Mouse (Mus musculus) thymus, postnatal 36 days (tissue): ENCODE results near the gene Rps27a.
"Not testable (repeated sequence)": the region's sequence is repeated elsewhere in the genome, so short reads cannot be mapped to it uniquely, and the experiment has no call there.

Source experiments
- DNase-seq, 2 experiments: peaks; one replicate each; pipeline ENCODE4 v3.0.0; 2022; ENCODE audit warnings: mixed read lengths in 2 of 2

The Rps27a gene

GRCm38 (mm10) chr11:29547752-29548503 is at the start of gene Rps27a, which contains the start of gene Clhc1:
TSS of gene Rps27a (minus strand) at chr11:29548109.
TSS of gene Clhc1 (plus strand) at chr11:29547950.
- peak; percentile 92 to 95 for DNase-seq

GRCm38 (mm10) chr11:29597159-29597558 is 49.2 kb upstream of the Rps27a start:
- no peak for DNase-seq

- DNase-seq = no peak
Observed at GRCm38 (mm10) chr11:29595217-29595616, 47.3 kb upstream of the Rps27a start.

- no peak for DNase-seq
Observed at GRCm38 (mm10) chr11:29579610-29580009, 31.7 kb upstream of the Rps27a start.

- DNase-seq = no peak
Observed at GRCm38 (mm10) chr11:29572656-29573055, 24.7 kb upstream of the Rps27a start.

GRCm38 (mm10) chr11:29571536-29571935 is 23.6 kb upstream of the Rps27a start:
- DNase-seq = no peak

- DNase-seq = no peak
Observed at GRCm38 (mm10) chr11:29563406-29563805, 15.5 kb upstream of the Rps27a start.

GRCm38 (mm10) chr11:29560990-29561389 is 13.1 kb upstream of the Rps27a start:
- no peak for DNase-seq

GRCm38 (mm10) chr11:29560452-29560851 is 12.5 kb upstream of the Rps27a start:
- no peak for DNase-seq

GRCm38 (mm10) chr11:29549425-29549778 is 1.5 kb upstream of the Rps27a start:
- DNase-seq = no peak

- no peak for DNase-seq
Observed at GRCm38 (mm10) chr11:29548504-29549424, 855 bp upstream of the Rps27a start.

- DNase-seq = no peak
Observed at GRCm38 (mm10) chr11:29547249-29547751, 609 bp downstream of the Rps27a start.

- no peak for DNase-seq
Observed at GRCm38 (mm10) chr11:29546762-29547161, 1.1 kb downstream of the Rps27a start.

- not testable (repeated sequence) for DNase-seq
Observed at GRCm38 (mm10) chr11:29546297-29546696, 1.6 kb downstream of the Rps27a start.

- not testable (repeated sequence) for DNase-seq
Observed at GRCm38 (mm10) chr11:29545150-29545752, 2.7 kb downstream of the Rps27a start.

GRCm38 (mm10) chr11:29544225-29544945 is 3.5 kb downstream of the Rps27a start:
- no peak for DNase-seq

- DNase-seq = no peak
Observed at GRCm38 (mm10) chr11:29538201-29538600, 9.7 kb downstream of the Rps27a start.

- DNase-seq = peak; percentile 63 to 66
Observed at GRCm38 (mm10) chr11:29525988-29526794, 21.7 kb downstream of the Rps27a start, which contains the start of gene Mtif2. TSS of gene Mtif2 (plus strand) at chr11:29526408.

- DNase-seq = peak; percentile 91 to 93
Observed at GRCm38 (mm10) chr11:29514682-29515412, 33.1 kb downstream of the Rps27a start, which contains the start of gene Prorsd1. TSS of gene Prorsd1 (minus strand) at chr11:29515033.

- no peak for DNase-seq
Observed at GRCm38 (mm10) chr11:29514325-29514681, 33.6 kb downstream of the Rps27a start.
